Mouse (Mus musculus) heart, adult 11 months (tissue): ENCODE data around the gene Rhobtb1.

Source experiments
- DNase-seq: peaks from one replicate; pipeline ENCODE4 v3.0.0; 2022

Rhobtb1 gene

GRCm38 (mm10) chr10:69165847-69166246 is 14.6 kb downstream of the Rhobtb1 start:
- peak; percentile 33 for DNase-seq

GRCm38 (mm10) chr10:69166514-69166913 is 15.3 kb downstream of the Rhobtb1 start:
- peak; percentile 70 for DNase-seq

- DNase-seq: peak; percentile 46
Observed at GRCm38 (mm10) chr10:69172412-69172811, 21.2 kb downstream of the Rhobtb1 start.

GRCm38 (mm10) chr10:69176116-69176515 is 24.9 kb downstream of the Rhobtb1 start:
- peak; percentile 52 for DNase-seq

GRCm38 (mm10) chr10:69179341-69179740 is 28.1 kb downstream of the Rhobtb1 start:
- peak; percentile 49 for DNase-seq

GRCm38 (mm10) chr10:69180997-69181396 is 29.8 kb downstream of the Rhobtb1 start:
- no peak for DNase-seq

GRCm38 (mm10) chr10:69184903-69185302 is 33.7 kb downstream of the Rhobtb1 start:
- DNase-seq: peak; percentile 90

- peak; percentile 93 for DNase-seq
Observed at GRCm38 (mm10) chr10:69185431-69185830, 34.2 kb downstream of the Rhobtb1 start.

- peak; percentile 97 for DNase-seq
Observed at GRCm38 (mm10) chr10:69185894-69186893, 35.0 kb downstream of the Rhobtb1 start.

GRCm38 (mm10) chr10:69187773-69188443 is 36.7 kb downstream of the Rhobtb1 start:
- peak; percentile 45 for DNase-seq

- peak; percentile 42 for DNase-seq
Observed at GRCm38 (mm10) chr10:69190434-69191160, 39.4 kb downstream of the Rhobtb1 start.

GRCm38 (mm10) chr10:69192266-69192665 is 41.0 kb downstream of the Rhobtb1 start:
- peak; percentile 75 for DNase-seq

GRCm38 (mm10) chr10:69193721-69194120 is 42.5 kb downstream of the Rhobtb1 start:
- DNase-seq: peak; percentile 72

- peak; percentile 90 for DNase-seq
Observed at GRCm38 (mm10) chr10:69204677-69205400, 53.6 kb downstream of the Rhobtb1 start.

GRCm38 (mm10) chr10:69206081-69206480 is 54.8 kb downstream of the Rhobtb1 start:
- peak; percentile 87 for DNase-seq

GRCm38 (mm10) chr10:69207481-69207880 is 56.2 kb downstream of the Rhobtb1 start:
- peak; percentile 60 for DNase-seq

GRCm38 (mm10) chr10:69207981-69208630 is 56.9 kb downstream of the Rhobtb1 start:
- DNase-seq: peak; percentile 98

- peak; percentile 73 for DNase-seq
Observed at GRCm38 (mm10) chr10:69208705-69209104, 57.5 kb downstream of the Rhobtb1 start.

GRCm38 (mm10) chr10:69210006-69210405 is 58.8 kb downstream of the Rhobtb1 start:
- DNase-seq: peak; percentile 76

GRCm38 (mm10) chr10:69210659-69211058 is 59.4 kb downstream of the Rhobtb1 start:
- peak; percentile 88 for DNase-seq

GRCm38 (mm10) chr10:69211560-69211959 is 60.3 kb downstream of the Rhobtb1 start:
- peak; percentile 97 for DNase-seq

GRCm38 (mm10) chr10:69211976-69212375 is 60.7 kb downstream of the Rhobtb1 start:
- DNase-seq: peak; percentile 96
